Mouse (Mus musculus): Measurements from ENCODE around the gene Hs3st4.

Hs3st4 gene

GRCm38 (mm10) chr7:123982461-123983038, at the start of gene Hs3st4:
Hs3st4 (plus strand) TSS chr7:123982869.
- no peak for DNase-seq

GRCm38 (mm10) chr7:123946836-123947235, 35.8 kb upstream of the Hs3st4 start:
- no peak for DNase-seq

DNA sequence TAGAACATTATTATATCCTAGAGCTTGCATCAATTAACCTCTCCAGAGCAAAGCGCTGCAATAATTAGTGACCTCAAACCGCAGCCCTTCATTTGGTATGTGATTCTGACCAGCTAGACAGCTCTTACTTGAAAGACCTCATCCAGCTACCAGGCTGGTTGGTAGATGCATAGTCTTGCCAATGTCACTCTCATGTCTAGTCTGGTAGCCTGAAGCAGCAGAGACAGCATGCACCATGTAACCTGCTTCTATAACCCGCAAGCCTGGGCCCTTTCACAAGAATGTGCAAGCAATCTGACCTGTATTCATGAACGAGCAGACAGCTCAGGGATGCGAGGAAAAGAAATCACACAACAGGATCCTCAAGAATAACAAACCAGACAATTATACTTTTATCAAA, 19.6 kb upstream of the Hs3st4 start:
- no peak for DNase-seq

- DNase-seq, result no peak
These were observed 18.0 kb upstream of the Hs3st4 start for GRCm38 (mm10) chr7:123964559-123965142.

DNA sequence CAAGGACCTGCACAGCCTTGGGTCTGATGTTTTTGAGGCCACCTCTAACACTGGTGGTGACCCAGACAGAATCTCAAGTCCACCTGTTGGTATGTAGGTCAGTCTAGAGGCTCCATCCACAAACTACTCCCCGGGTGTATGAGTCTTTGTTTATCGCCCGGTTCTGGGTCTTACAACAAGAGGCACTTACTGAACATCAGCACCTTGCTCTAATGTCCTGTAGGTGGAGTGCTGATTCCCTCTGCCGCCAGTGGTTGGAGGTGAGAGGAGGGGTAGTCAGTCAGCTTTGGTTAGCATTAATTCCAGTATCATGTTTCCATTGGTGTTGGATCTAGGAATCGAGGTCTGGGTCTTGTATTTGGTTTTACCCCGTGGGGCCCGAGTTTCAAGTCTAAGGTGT, 17.2 kb upstream of the Hs3st4 start:
- DNase-seq, result no peak

DNA sequence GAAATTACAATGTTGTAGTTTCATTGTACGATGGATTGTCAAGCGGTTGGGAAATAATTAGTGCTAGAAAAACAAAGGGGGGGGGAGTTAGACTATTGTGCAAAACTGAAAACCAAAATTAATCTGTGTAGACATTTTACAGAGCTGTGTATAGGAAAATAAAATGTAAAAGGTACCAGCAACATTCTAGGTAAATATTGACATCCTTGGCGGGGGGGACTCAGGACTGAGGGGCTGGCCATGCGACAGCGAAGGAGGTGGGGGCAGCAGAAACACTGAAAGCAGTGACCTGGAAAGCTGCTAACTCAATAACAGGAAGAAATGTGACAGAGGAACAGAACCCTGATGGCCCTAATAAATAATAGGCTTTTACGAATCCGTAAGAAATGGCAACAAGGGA, 7.2 kb upstream of the Hs3st4 start:
- DNase-seq, result no peak

DNA sequence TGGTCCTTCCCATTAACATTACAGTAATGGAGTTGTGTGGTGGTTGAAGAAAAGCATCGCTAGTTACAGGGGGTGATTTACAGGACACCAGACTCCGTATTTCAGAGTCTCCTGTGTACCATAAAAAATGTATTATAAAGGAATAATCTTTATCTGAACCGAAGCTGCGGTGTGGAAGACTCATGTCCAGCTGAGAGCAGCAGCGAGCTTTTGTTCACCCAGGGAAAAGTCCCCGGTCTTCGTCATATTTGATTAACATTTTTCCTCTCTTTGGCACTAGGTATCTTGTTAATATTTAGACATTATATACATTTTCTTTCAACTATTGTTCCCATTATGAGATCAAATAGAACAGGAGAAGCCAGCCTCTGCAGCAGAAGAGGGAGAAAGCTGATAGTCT, 1.2 kb upstream of the Hs3st4 start:
- no peak for DNase-seq

DNA sequence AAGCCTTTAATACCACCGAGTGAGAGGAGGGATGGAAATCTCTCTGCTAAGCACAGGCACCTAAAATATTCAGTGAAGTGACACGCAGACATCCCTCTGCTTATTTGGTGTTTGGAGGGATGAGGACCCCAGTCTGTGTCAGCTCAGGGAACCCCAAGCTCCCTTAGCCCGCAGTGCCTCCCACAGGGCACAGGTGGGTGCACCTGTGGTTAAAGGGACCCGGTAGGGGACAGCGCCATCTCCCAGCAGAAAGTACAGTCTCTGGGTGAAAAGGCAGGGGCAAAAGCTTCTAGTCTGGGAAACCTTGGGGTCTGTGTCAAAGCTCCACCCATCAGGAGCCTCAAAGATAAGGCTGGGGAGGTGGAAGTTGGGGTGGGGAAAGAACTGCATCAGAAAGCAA, 659 bp upstream of the Hs3st4 start:
- no peak for DNase-seq

DNA sequence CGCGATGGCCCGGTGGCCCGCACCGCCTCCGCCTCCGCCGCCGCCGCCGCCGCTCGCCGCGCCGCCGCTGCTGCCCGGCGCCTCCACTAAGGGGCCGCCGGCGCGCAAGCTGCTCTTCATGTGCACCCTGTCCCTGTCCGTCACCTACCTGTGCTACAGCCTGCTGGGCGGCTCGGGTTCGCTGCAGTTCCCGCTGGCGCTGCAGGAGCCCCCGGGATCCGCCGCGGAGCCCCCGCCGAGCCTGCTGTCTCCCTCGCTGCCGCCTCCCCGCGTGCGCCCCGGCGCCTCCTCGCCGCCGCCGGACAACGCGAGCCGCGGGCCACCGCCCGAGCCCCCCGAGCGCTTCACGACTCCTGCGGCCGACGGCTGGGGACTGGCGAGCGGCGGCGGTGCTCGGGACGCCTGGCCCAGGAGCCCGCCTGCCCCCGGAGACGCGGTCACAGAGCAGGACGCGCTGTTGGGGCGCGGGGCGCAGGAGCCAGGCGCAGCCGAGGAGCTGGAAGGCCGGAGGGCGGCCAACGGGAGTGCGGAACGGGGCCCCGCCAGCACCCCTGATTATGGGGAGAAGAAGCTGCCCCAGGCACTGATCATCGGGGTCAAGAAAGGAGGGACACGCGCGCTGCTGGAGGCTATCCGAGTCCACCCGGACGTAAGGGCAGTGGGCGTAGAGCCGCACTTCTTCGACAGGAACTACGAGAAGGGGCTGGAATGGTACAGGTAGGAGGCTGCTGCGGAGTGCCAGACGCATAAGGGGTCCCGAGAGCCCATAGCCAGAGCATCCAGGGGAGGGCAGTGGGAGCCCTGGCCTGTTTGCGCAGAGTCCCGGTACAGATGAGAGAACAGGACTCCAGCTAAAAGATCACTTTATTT, 743 bp downstream of the Hs3st4 start:
- DNase-seq, result no peak

GRCm38 (mm10) chr7:123992121-123992520, 9.5 kb downstream of the Hs3st4 start:
- DNase-seq, result no peak

DNA sequence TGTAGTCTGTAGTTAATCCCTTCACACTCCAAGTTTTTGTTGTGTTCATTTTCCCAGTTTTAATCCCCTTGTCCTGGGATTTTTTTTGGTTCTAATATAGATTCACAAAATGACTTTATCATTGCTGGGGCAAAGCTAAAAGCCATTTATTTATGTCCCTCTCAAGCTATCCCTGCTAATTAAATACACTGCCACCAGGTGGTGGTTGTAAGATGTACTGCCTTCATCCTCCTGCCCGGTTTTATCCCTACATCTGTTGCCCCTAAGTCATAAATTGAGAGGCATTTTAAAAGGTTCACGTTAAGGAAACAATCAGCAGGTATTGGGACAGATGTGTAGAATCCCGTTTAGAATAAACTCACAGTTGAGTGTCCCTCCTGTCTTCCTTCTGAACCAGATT, 14.6 kb downstream of the Hs3st4 start:
- DNase-seq, result no peak

GRCm38 (mm10) chr7:123998601-123999000, 15.9 kb downstream of the Hs3st4 start:
- DNase-seq, result no peak

GRCm38 (mm10) chr7:124026908-124027307, 44.2 kb downstream of the Hs3st4 start:
- no peak for DNase-seq

DNA sequence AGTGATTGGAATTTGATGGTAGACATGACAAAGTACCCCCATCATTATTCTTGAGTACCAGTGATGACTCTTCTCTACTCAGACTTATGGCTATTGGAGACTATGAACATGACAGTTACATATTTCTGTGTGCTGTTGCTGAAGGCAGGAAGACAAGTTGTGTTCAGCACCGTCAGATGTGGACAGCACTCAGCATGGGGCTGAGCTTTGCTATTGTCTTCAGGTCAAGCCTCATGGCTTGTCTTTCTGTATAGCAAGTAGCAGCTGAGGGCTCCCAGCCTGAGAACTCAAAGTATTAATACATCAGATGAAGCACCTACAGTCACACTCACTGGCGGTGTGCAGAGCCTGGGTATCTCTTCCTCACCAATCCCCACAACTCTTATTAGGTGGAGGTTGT, 49.6 kb downstream of the Hs3st4 start:
- no peak for DNase-seq

DNA sequence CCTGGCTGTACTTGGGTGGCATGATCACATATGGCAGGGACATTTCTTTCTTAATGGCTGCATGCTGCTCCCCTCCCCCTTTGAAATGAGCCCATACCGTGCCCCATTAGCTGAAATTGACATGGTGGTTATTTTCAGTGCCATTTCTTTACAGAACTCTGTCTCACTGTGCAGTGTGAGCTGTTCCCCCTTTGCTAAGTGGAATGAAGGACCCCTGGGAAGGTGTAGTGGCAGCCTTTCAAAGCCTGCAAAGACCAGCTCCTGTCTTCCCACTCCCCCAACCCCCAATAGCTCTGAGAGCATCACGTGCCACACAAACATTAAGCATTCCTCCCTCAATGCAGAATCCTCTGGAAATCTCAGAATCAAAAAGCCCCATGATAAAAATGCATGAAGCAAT, 50.7 kb downstream of the Hs3st4 start:
- DNase-seq, result no peak

GRCm38 (mm10) chr7:124037281-124037700, 54.6 kb downstream of the Hs3st4 start:
- no peak for DNase-seq

- no peak for DNase-seq
These were observed 56.5 kb downstream of the Hs3st4 start for GRCm38 (mm10) chr7:124039142-124039541.

DNA sequence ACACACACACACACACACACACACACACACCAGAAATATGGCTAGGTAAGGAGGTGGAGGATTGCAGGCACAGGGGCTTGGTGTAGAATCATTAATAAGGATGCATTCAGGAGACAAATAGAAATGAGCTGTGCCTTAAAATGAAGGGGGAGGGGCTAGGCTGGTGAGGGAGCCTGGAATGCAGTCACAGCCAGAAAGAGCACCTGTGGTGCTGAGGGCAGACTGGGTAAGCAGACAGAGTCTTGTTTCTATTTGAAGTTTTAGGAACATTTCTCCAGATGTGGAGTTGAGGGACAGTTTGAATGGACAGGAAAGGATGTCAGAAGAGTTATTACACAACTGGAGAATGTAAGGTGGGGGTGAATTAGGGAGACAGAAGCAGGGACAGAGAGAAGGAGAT, 64.7 kb downstream of the Hs3st4 start:
- no peak for DNase-seq

DNA sequence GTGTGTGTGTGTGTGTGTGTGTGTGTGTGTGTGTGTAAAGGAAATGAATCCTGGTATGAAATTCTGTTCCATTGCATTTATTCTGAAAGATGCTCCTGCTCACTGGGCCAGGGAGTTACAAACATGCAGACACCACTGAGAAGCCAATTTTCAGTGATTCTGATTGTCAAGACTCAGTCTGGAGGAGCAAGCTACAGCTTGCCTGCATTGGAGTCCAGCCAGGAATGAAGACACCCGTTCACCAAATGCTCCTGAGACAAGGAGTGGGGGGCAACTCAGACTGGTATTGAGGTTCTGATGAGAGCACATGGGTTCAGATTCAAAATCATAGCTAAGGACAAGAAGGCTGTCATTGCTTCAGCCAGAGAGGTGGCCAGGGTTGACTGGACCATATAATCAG, 66.3 kb downstream of the Hs3st4 start:
- no peak for DNase-seq

DNA sequence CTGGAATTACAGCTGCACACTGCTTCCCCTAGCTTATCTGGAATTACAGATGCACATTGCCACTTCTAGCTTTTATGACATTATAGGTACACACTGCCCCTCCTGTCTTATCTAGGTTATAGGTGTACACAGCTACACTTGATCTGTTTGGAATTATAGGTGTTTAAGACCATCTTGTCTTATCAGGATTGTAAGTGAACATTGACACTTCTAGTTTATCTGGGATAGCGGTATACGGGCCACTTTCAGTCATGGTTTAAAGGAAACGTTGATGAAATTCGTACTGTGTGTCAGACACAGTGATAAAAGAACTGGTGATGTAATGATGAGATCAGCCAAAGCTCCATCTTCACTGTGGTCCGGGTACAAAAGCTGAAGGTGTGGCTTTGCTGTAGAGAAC, 67.8 kb downstream of the Hs3st4 start:
- no peak for DNase-seq

DNA sequence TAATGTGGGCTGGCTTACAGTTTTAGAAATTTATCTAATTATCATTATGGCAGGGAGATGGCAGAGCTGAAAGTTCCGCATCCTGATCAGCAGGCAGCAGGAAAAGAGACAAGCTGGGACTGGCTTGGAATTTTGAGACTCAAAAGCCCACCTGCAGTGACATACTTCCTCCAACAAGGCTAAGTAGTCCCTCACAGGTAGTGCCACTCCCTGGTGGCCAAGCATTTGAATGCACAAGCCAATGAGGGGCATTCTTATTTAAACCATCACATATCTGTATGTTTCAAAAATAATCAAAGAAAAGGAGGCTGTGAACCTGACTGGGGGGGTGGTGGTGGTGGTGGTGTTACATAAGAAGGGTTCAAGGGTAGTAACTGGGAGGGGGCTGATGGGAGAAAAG, 101.1 kb downstream of the Hs3st4 start:
- no peak for DNase-seq

DNA sequence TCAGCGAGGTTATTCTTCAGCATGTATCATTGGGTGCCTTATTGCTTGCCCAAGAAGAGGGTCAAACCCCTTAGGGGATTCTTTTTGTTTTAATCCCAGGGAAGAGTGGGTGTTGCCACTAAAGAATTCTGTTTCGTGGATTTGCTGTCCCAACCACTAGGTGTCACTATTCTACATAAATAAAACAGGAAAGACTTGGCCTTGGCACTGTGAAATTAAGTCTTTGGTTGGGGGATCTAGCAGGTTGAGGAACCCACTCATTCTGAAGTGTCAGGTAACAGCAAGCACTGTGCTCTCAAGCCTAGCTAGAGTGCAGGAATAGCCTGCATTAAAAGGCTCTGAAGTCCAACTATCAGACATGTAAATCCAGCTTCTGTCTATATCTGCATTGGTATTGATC, 146.3 kb downstream of the Hs3st4 start:
- DNase-seq, result peak; percentile 8

GRCm38 (mm10) chr7:124131312-124131711, 148.6 kb downstream of the Hs3st4 start:
- DNase-seq, result no peak

GRCm38 (mm10) chr7:124136133-124136532, 153.5 kb downstream of the Hs3st4 start:
- DNase-seq, result no peak
